Mouse (Mus musculus): ENCODE measurements around the gene D1Ertd622e. TPM values are rescaled to one million over a fixed set of nuclear protein-coding genes. Genes with fewer than 3 reads are reported as not detected.
A peak's percentile ranks its signal among the peaks of the same experiment; 100 is the strongest.

D1Ertd622e gene
- polyA plus RNA-seq, 1 experiment from 2014 or later, result 64.9 TPM

GRCm38 (mm10) chr1:97650553-97651123 is 11.2 kb downstream of the D1Ertd622e start:
- Histone ChIP-seq H3K27me3 (replicated peaks; ENCODE audit: control insufficient read depth, insufficient read depth, low read length) (no peaks in the 10 kb centered on the region), H3K4me3 (replicated peaks; ENCODE audit: low read length) (no peak overlapping the region), H3K4me1 (replicated peaks; ENCODE audit: control insufficient read depth, insufficient read depth, low read length) (peaks cover 11% of the 10 kb centered on the region), H3K4me2 (ENCODE audit: low read length) (no peak overlapping the region), H3K27ac (ENCODE audit: low read length) (no peak overlapping the region), H3K9me3 (ENCODE audit: control insufficient read depth, low read length) (no peaks in the 10 kb centered on the region), H3K36me3 (ENCODE audit: control insufficient read depth, insufficient read depth) (peaks cover 5% of the 10 kb centered on the region), H3K9ac (replicated peaks; ENCODE audit: low read depth, low read length) (no peak overlapping the region)
- WGBS, result 79% methylated on average over 3 of the region's 3 CpGs
- ATAC-seq, result no peak

GRCm38 (mm10) chr1:97650072-97650471 is 11.8 kb downstream of the D1Ertd622e start:
- H3K4me2 ChIP-seq (ENCODE audit: low read length), result no peak overlapping the region
- no peaks in the 10 kb centered on the region for H3K9me3 ChIP-seq (ENCODE audit: control insufficient read depth, low read length)
- H3K4me1 ChIP-seq (replicated peaks; ENCODE audit: control insufficient read depth, insufficient read depth, low read length), result peaks cover 10% of the 10 kb centered on the region
- peaks cover 9% of the 10 kb centered on the region for H3K36me3 ChIP-seq (ENCODE audit: control insufficient read depth, insufficient read depth)
- 0 out of 2 replicates have a peak, but pooled peaks have one; percentile 39 for ATAC-seq
- H3K27me3 ChIP-seq (replicated peaks; ENCODE audit: control insufficient read depth, insufficient read depth, low read length), result no peaks in the 10 kb centered on the region
- WGBS, result 67% methylated on average over 6 of the region's 6 CpGs
- H3K9ac ChIP-seq (replicated peaks; ENCODE audit: low read depth, low read length), result no peak overlapping the region
- H3K4me3 ChIP-seq (replicated peaks; ENCODE audit: low read length), result no peak overlapping the region
- H3K27ac ChIP-seq (ENCODE audit: low read length), result no peak overlapping the region

- WGBS, result 94% methylated on average over 1 of the region's 1 CpGs
- H3K36me3 ChIP-seq (ENCODE audit: control insufficient read depth, insufficient read depth), result peaks cover 12% of the 10 kb centered on the region
- no peak overlapping the region for H3K27ac ChIP-seq (ENCODE audit: low read length)
- no peaks in the 10 kb centered on the region; the same call in 1 of the 2 replicates for H3K4me1 ChIP-seq (replicated peaks; ENCODE audit: control insufficient read depth, insufficient read depth, low read length)
- no peak for ATAC-seq
- no peak overlapping the region for H3K4me3 ChIP-seq (replicated peaks; ENCODE audit: low read length)
- H3K9ac ChIP-seq (replicated peaks; ENCODE audit: low read depth, low read length), result no peak overlapping the region
- H3K27me3 ChIP-seq (replicated peaks; ENCODE audit: control insufficient read depth, insufficient read depth, low read length), result no peaks in the 10 kb centered on the region
- no peaks in the 10 kb centered on the region for H3K9me3 ChIP-seq (ENCODE audit: control insufficient read depth, low read length)
- H3K4me2 ChIP-seq (ENCODE audit: low read length), result no peak overlapping the region
Observed at GRCm38 (mm10) chr1:97647037-97647436, 14.8 kb downstream of the D1Ertd622e start.

- Histone ChIP-seq H3K36me3 (ENCODE audit: control insufficient read depth, insufficient read depth) (peaks cover 2% of the 10 kb centered on the region; the same call in 1 of the 2 replicates), H3K4me1 (replicated peaks; ENCODE audit: control insufficient read depth, insufficient read depth, low read length) (peaks cover 8% of the 10 kb centered on the region), H3K9ac (replicated peaks; ENCODE audit: low read depth, low read length) (no peak overlapping the region), H3K27ac (ENCODE audit: low read length) (no peak overlapping the region), H3K4me3 (replicated peaks; ENCODE audit: low read length) (no peak overlapping the region), H3K4me2 (ENCODE audit: low read length) (no peak overlapping the region), H3K9me3 (ENCODE audit: control insufficient read depth, low read length) (no peaks in the 10 kb centered on the region), H3K27me3 (replicated peaks; ENCODE audit: control insufficient read depth, insufficient read depth, low read length) (no peaks in the 10 kb centered on the region)
- WGBS, result 95% methylated on average over 8 of the region's 8 CpGs
- ATAC-seq, result no peak
Observed at GRCm38 (mm10) chr1:97634104-97634503, 27.8 kb downstream of the D1Ertd622e start.

GRCm38 (mm10) chr1:97632545-97633256 is 29.2 kb downstream of the D1Ertd622e start:
- Histone ChIP-seq H3K4me2 (ENCODE audit: low read length) (no peak overlapping the region), H3K27me3 (replicated peaks; ENCODE audit: control insufficient read depth, insufficient read depth, low read length) (no peaks in the 10 kb centered on the region), H3K27ac (ENCODE audit: low read length) (no peak overlapping the region), H3K9me3 (ENCODE audit: control insufficient read depth, low read length) (no peaks in the 10 kb centered on the region), H3K36me3 (ENCODE audit: control insufficient read depth, insufficient read depth) (no peaks in the 10 kb centered on the region), H3K4me1 (replicated peaks; ENCODE audit: control insufficient read depth, insufficient read depth, low read length) (peaks cover 10% of the 10 kb centered on the region), H3K9ac (replicated peaks; ENCODE audit: low read depth, low read length) (no peak overlapping the region), H3K4me3 (replicated peaks; ENCODE audit: low read length) (no peak overlapping the region)
- ATAC-seq, result no peak
- 84% methylated on average over 11 of the region's 11 CpGs for WGBS

GRCm38 (mm10) chr1:97631843-97632470 is 29.9 kb downstream of the D1Ertd622e start:
- no peaks in the 10 kb centered on the region for H3K27me3 ChIP-seq (replicated peaks; ENCODE audit: control insufficient read depth, insufficient read depth, low read length)
- H3K27ac ChIP-seq (ENCODE audit: low read length), result no peak overlapping the region
- no peak overlapping the region for H3K4me2 ChIP-seq (ENCODE audit: low read length)
- H3K4me3 ChIP-seq (replicated peaks; ENCODE audit: low read length), result no peak overlapping the region
- no peaks in the 10 kb centered on the region for H3K36me3 ChIP-seq (ENCODE audit: control insufficient read depth, insufficient read depth)
- ATAC-seq, result no peak
- no peak overlapping the region for H3K9ac ChIP-seq (replicated peaks; ENCODE audit: low read depth, low read length)
- H3K4me1 ChIP-seq (replicated peaks; ENCODE audit: control insufficient read depth, insufficient read depth, low read length), result peaks cover 10% of the 10 kb centered on the region
- 79% methylated on average over 5 of the region's 5 CpGs for WGBS
- no peaks in the 10 kb centered on the region for H3K9me3 ChIP-seq (ENCODE audit: control insufficient read depth, low read length)

GRCm38 (mm10) chr1:97630146-97630545 is 31.7 kb downstream of the D1Ertd622e start:
- Histone ChIP-seq H3K4me2 (ENCODE audit: low read length) (no peak overlapping the region), H3K4me3 (replicated peaks; ENCODE audit: low read length) (no peak overlapping the region), H3K36me3 (ENCODE audit: control insufficient read depth, insufficient read depth) (no peaks in the 10 kb centered on the region), H3K9me3 (ENCODE audit: control insufficient read depth, low read length) (no peaks in the 10 kb centered on the region), H3K27ac (ENCODE audit: low read length) (no peak overlapping the region), H3K9ac (replicated peaks; ENCODE audit: low read depth, low read length) (no peak overlapping the region), H3K4me1 (replicated peaks; ENCODE audit: control insufficient read depth, insufficient read depth, low read length) (peaks cover 10% of the 10 kb centered on the region), H3K27me3 (replicated peaks; ENCODE audit: control insufficient read depth, insufficient read depth, low read length) (no peaks in the 10 kb centered on the region)
- peak; percentile 49 for ATAC-seq
- 20% methylated on average over 5 of the region's 5 CpGs for WGBS

- 80% methylated on average over 7 of the region's 7 CpGs for WGBS
- no peak overlapping the region for H3K9ac ChIP-seq (replicated peaks; ENCODE audit: low read depth, low read length)
- ATAC-seq, result no peak
- H3K36me3 ChIP-seq (ENCODE audit: control insufficient read depth, insufficient read depth), result no peaks in the 10 kb centered on the region
- H3K27ac ChIP-seq (ENCODE audit: low read length), result no peak overlapping the region
- no peak overlapping the region for H3K4me2 ChIP-seq (ENCODE audit: low read length)
- H3K27me3 ChIP-seq (replicated peaks; ENCODE audit: control insufficient read depth, insufficient read depth, low read length), result no peaks in the 10 kb centered on the region
- H3K4me3 ChIP-seq (replicated peaks; ENCODE audit: low read length), result no peak overlapping the region
- peaks cover 14% of the 10 kb centered on the region for H3K4me1 ChIP-seq (replicated peaks; ENCODE audit: control insufficient read depth, insufficient read depth, low read length)
- H3K9me3 ChIP-seq (ENCODE audit: control insufficient read depth, low read length), result no peaks in the 10 kb centered on the region
Observed at GRCm38 (mm10) chr1:97628859-97629258, 33.0 kb downstream of the D1Ertd622e start.

- no peak overlapping the region for H3K4me3 ChIP-seq (replicated peaks; ENCODE audit: low read length)
- no peak overlapping the region for H3K9ac ChIP-seq (replicated peaks; ENCODE audit: low read depth, low read length)
- no peaks in the 10 kb centered on the region for H3K9me3 ChIP-seq (ENCODE audit: control insufficient read depth, low read length)
- H3K27me3 ChIP-seq (replicated peaks; ENCODE audit: control insufficient read depth, insufficient read depth, low read length), result no peaks in the 10 kb centered on the region
- peaks cover 21% of the 10 kb centered on the region for H3K4me1 ChIP-seq (replicated peaks; ENCODE audit: control insufficient read depth, insufficient read depth, low read length)
- H3K36me3 ChIP-seq (ENCODE audit: control insufficient read depth, insufficient read depth), result no peaks in the 10 kb centered on the region
- H3K4me2 ChIP-seq (ENCODE audit: low read length), result no peak overlapping the region
- no peak overlapping the region for H3K27ac ChIP-seq (ENCODE audit: low read length)
- WGBS, result 65% methylated on average over 8 of the region's 8 CpGs
- no peak for ATAC-seq
Observed at GRCm38 (mm10) chr1:97628016-97628415, 33.9 kb downstream of the D1Ertd622e start.
